Mouse (Mus musculus) right cerebral cortex, postnatal 14 days (tissue): ENCODE results near the gene Hlcs.

Experiments used
- DNase-seq: peaks from one replicate; pipeline ENCODE4 v3.0.0; 2022

Hlcs gene

DNA sequence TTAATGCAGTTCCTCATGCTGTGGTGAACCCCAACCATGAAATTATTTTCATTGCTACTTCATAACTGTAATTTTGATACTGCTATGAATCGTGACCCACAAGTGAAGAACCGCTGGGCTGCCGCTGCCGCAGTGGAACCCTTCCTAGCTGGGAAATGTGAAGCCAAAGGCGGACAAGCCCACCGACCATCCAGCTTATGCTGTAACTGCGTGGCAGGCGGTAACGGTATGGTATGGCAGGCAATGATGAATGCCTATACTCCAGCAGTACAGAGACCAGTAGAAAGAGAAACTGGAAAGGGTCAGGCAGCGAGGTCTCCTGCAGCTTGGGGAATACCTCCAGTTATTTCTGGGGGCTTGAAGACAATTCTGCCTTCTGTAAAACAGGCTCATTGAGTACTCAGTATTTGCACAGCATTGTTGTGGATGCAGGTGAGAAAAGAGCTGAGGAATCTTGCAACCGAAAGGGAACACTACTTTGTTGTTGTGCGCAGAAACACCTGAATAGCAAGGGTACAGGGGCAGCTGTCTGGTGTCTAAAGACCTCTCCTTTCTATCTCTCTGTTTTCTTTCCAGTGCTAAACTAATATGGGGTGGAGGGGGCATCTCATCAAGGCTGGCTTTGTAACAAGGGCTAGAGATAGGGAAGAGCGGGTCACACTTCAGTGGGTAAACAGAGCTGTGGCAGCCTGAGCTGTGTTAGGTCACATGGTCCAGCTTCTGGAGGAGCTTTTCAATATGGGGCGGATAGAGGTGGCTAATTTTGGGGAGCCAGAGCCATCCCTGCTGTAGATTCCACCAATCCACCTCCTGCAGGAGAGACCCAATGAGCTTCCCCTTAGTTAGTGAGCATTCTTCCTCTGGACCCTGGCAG lies 224.3 kb downstream of the Hlcs start:
- no peak for DNase-seq

DNA sequence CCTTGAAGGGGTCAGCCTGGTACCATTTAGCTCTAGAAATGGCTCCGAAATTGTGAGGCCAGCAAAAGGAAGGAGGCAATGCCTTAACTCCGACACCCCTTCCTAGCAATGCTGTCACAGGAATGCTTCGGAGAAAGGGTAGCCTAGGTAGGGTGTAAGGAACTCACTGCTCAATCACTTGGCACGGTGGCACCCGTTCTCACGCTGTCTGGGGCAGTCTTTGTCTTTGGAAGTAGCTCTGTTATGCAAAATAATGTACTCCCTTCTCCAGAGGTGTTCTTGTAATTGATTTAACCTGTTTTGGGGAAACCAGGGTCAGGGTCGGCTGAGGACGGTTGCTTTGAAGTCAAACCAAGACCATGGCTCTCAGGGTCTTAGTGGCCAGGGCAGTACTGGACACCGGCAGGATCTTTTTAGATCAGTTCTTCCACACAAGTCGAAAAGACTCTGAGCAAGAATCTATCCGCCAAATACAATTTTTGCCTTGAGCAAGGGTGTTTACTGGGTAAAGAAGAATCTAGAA lies 225.1 kb downstream of the Hlcs start:
- DNase-seq = no peak

GRCm38 (mm10) chr16:94087570-94088225 lies 225.7 kb downstream of the Hlcs start:
- no peak for DNase-seq

DNA sequence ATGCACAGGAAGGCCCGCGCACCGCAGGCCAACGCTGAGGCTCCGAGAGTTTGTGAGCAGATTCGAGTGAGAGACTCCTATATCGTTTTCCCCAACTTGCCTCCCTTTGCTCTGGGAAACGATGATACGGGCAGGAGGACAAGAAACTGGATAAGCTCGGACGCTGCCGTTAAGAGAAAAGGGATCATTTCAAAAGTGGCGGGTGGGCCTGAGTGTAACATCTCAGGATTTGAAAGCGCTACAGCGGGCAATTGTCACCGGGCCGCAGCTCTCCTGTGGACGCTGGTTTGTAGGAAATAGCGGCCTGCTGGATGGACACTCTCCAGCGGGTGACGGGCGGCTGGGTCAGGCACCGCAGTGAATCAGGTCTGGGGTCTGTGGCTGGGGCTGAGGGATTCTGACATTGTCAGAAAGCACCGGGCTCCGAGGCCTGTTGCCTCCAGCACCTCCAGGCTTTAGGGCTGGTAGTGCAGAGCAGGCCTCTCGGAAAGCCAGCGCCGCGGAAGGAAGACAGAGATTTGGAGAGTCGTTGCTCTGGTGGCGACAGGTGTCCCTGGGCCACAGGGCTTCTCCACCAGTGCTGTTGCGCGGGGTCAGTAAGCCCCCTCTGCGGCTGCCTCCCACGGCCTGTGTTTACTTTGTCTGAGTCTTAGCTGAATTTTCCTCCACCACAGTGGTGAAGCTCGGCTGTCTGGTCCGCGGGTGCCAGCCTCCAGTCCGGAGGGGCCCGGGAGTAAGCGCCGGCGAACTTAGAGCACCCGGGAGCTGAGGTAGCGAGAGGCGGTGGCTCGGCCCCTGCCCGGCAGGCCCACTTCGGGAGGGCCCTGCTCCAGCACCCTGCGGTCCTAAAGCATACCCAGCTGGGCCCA lies 226.4 kb downstream of the Hlcs start:
- DNase-seq = no peak

- no peak for DNase-seq
These were observed 227.6 kb downstream of the Hlcs start for GRCm38 (mm10) chr16:94085603-94086285.

DNA sequence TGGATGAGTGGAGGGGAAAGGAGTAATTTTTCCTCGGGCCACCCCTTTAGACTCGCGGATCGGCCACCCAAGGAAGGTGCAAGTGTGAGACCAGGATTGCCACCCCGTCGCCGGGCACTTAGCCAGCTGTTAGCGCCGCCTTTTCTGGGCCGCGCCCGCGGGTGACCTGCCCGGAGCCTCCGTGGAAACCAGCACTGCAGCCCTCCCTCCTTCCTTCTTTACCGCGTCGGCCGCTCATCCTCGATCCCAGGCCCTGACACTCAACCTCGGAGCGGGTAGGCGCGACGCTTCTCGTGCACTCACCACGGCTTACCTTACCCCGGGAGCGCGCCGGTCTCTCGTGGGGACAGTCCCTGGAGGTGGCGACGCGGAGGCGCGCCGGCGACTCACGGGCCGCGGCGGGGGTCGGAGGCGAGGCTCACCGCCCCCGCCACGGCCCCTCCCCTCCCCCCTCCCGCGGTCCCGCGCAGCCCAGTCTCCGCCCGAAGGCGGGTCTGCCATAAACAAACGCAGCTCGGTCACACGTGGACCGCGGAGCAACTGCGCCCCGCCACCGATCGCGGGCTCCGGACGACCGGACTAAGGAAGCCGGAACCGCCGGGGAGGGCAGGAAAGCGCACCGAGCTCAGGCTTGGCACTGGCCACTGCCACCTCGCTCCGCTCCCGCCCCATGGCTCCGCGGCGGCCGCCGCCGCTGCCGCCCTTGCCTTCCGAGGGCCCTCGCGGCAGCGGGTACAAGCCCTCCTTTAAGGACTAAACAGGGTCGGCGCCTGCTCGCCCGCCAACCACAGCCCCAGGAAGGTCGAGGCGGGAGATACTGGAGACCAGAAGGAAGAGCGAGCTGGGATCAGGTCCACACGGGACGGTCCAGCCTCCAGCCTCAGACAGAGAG lies 228.4 kb downstream of the Hlcs start, which contains the start of gene Sim2:
Gene Sim2, plus strand, starts transcription at position 221 of the 892 bp plus-strand sequence.
- no peak for DNase-seq

DNA sequence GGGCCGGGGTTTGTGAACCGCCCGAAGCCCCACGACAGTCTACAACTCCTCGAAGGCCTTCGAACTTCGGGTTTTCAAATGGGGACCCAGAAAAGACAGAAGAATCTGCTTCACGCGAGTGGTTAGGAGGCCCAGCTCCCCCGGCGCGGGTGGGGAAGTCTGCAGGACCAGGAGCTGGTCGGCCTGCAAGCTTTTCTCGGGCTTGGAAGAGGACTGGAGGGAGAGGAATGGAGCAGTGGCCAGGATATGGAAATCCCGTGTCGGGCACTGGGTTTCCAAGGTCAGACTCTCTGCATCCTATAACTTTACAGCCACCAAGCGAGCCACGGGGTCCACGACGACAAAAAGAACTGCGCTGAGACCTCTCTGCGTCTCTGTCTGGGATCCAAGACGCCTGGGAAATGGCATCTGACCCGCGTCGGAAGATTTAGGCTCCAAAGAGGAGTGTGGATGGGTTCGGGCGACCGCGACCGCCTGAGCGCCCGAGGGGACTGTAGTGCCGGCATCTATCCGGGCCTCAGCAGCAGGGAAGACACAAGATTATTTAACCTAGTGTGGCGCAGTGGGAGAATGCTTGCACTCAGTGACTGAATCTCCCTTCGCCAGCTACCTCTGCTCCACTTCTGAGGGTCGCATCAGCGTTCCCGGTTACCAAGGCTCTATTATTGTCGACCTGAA lies 229.4 kb downstream of the Hlcs start:
- no peak for DNase-seq

DNA sequence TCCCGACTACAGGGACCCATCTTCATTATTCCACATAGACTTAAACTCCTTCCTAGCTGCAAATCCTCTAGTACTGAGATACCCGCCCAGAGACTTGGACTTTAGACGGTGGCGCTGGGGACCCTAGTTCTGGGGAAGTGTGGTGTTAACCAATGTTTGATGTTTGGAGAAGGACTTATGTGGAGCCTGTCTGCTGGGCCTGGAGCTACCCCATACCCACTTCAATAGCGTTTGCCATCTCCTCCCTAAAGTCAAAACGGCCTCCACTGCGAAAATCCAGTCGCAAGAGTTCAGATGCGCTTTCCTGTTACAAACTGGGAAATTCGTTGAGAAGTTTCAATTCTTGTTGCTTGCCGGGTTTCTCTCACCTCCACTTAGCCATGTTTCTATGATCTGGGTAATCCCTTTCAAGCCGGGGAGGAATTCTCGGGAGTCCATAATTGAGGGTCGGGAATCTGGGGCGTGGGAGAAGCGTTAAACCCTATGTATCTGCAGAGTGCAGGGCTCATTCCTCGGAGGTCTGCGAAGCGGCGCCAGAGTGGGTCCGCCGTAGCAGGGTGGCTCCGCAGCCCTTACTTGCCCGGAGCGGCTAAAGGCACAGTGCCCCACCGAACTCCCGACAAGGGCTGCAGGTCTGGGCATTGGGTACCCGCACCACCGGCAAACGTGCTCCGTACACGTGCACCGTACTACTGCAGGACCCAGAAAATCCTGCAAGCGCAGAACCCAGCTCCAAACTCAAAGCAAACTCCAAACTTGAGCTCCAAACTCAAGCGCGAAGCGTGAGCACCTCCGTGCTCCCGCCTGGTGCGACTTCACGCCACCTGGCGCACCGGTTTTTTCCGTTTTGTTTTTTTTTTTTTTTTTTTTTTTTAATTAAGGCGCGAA lies 230.2 kb downstream of the Hlcs start:
- DNase-seq = no peak

- no peak for DNase-seq
These were observed 231.2 kb downstream of the Hlcs start for GRCm38 (mm10) chr16:94081996-94082708.

GRCm38 (mm10) chr16:94081596-94081995 lies 231.8 kb downstream of the Hlcs start:
- DNase-seq = no peak

DNA sequence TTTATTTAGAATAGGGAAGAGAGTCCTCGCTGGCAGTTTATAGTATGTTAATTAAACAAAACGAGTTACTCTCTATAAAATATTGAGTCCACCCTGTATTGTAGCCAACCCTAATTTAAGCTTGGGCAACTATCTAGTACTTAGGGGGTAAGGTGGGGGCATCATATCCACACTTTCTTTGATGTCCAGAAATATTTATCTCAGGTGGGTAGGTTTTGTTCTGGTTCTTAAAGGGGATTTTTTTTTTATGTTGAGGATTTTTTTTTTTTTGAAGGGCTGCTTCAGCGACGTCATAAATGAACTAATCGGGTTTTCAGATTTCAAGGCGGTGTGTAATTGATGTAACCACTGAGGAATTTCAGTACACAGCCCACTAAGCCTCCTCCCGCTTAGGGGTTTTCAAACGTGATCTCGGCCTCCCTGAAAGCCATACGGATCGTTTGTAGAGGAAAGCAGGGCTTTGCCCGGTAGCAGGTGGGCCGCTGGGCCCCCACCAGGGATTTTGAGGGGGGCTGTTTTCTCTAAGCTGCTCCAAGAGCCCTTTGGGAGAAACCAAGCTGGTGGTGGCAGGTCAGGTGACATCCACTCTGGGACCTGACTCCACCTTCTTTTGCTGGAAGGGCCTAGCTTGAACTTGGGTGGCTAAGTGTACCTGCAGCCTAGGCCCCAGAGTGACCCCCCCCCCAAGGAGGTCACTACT lies 233.4 kb downstream of the Hlcs start:
- DNase-seq = no peak

- no peak for DNase-seq
These were observed 234.1 kb downstream of the Hlcs start for GRCm38 (mm10) chr16:94079075-94079855.
